Mouse (Mus musculus) frontal cortex, postnatal 36 days (tissue): ENCODE results near the gene Plk5.

ENCODE experiments used
- DNase-seq, 2 experiments: peaks; one replicate each; pipeline ENCODE4 v3.0.0; 2022; ENCODE audit warnings: low spot score in 2 of 2

The Plk5 gene

GRCm38 (mm10) chr10:80357336-80357735 lies 1.1 kb downstream of the Plk5 start:
- no peak for DNase-seq

DNA sequence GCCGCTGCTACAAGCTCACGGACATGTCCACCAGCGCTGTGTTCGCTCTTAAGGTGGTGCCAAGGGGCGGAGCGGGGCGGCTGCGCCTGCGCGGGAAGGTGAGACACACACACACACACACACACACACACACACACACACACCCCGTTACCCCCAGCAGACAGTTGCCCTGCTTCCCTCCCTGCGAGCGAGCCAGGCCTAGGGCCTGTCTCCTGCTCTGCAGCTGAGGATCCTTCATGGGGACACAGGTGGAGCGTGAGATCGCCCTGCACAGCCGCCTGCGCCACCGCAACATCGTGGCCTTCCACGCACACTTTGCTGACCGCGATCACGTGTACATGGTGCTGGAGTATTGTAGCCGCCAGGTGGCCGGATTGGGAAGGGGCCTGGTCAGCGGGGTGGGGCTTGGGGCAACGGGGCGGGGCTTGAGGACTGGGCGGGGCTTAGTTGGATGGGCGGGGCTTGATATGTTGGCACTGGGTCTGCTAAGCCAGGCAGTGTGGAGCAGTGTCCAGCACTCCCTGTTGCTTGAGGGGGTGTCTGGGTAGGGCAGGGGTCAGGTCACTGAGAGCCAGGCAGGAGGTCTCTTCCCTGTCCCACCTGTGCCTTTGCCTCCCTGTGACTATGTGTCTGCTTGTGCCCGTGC lies 1.9 kb downstream of the Plk5 start:
- DNase-seq, result no peak

GRCm38 (mm10) chr10:80363734-80364133 lies 7.5 kb downstream of the Plk5 start:
- DNase-seq, result no peak

DNA sequence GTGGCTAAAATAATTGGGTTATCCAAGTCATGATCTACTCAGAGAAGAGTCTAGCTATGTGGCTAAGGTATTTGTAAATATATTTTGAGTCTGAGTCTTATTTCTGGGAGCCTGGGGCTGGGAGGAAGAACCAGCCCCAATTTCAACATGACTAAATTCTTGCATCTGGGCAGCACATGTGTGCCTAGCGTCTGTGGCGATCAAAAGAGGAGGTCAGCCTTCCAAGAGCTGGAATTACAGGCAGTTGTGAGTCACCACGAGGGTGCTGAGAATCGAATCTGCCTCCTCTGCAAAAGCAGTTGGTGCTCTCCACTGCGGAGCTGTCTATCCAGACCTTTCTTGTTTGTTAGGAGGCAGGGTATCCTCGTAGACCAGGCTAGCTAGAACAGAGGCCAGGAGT lies 9.5 kb downstream of the Plk5 start:
- DNase-seq, result no peak

GRCm38 (mm10) chr10:80367954-80368353 lies 11.7 kb downstream of the Plk5 start:
- DNase-seq, result no peak

GRCm38 (mm10) chr10:80368392-80368791 lies 12.1 kb downstream of the Plk5 start:
- no peak for DNase-seq

- peak; percentile 25 to 70 for DNase-seq
Observed at GRCm38 (mm10) chr10:80369995-80370747, 13.9 kb downstream of the Plk5 start.

DNA sequence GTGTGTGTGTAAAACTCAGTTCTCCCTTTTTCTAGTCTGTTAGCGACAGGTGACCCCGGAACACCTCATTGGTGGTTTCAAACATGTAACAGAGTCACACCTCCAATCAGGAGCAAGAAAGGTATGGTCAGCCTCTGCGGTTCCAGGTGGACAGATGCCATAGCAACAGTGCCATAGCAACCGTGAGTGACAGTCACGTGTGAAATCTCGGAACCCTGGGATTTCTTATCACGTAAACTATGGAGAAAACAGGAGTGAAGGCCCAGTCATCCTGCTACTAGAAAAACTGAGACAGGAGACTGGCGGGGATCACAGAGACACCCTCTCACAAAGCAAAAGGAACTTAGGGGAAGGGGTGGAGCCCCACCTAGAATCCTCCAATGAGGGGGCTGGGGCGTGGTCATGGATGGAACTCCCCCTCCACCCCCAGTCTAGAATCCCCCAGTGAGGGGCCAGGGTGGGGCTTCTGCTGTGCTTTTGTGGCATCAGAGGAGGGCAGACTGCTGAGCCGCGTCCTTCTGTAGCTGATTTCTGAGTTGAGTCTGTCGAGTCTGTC lies 15.2 kb downstream of the Plk5 start:
- DNase-seq, result peak; percentile 40 to 63

DNA sequence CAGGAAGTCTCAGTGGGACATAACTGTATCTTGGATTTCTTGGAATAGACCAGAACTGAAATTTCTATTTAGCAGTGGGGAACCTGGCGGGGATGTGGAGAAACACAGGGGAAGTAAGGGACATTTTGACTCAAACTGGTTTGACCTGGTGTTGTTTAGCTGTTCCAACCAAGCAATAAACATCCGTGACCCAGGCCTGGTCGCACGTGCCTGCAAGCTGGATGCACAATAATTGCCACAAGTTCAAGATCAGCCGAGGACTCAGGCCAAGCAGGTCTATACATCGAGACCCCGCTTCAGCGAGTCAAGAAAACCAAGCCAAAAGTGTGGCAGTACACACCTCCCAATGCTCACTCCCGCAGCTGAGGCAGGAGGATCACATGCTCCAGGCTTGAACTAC lies 15.7 kb downstream of the Plk5 start:
- DNase-seq, result no peak

GRCm38 (mm10) chr10:80372706-80373105 lies 16.4 kb downstream of the Plk5 start:
- peak; percentile 57 to 59 for DNase-seq

DNA sequence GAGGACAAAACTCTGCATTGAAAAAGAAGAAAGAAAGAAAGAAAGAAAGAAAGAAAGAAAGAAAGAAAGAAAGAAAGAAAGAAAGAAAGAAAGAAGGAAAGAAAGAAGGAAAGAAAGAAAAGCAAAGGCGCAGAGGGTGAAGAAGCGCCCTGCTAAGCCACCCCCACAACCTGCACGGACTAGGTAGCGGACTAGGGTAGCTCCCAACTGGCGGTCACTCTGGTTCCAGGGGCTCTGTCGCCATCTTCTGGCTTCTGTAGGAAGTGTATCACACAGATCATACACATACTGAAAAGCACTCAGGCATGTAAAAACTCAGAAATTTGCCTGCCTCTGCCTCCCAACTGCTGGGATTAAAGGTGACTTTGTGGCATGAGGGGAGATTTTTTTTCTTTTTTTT lies 17.8 kb downstream of the Plk5 start:
- DNase-seq, result peak; percentile 69 to 83

DNA sequence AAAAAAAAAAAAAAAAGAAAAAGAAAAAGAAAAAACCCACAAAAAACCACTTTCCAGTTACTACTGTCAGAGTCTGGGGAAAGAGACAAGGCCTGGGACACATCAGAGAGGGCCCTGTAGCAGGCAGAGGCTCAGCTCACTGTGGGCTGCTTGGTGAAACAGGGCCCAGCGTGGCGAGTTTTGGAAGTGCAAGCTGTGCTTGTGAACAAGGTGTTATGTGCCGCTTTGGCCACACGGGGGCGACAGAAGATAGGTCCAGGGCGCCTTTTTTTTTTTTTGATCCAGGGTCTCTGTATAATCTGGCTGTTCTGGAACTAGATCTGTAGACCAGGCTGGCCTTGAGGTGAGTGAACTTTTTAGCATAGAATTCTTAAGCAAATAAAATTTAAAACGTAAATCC lies 19.9 kb downstream of the Plk5 start:
- DNase-seq, result peak; percentile 88 to 92

- DNase-seq, result no peak
Observed at GRCm38 (mm10) chr10:80377716-80378115, 21.5 kb downstream of the Plk5 start.

DNA sequence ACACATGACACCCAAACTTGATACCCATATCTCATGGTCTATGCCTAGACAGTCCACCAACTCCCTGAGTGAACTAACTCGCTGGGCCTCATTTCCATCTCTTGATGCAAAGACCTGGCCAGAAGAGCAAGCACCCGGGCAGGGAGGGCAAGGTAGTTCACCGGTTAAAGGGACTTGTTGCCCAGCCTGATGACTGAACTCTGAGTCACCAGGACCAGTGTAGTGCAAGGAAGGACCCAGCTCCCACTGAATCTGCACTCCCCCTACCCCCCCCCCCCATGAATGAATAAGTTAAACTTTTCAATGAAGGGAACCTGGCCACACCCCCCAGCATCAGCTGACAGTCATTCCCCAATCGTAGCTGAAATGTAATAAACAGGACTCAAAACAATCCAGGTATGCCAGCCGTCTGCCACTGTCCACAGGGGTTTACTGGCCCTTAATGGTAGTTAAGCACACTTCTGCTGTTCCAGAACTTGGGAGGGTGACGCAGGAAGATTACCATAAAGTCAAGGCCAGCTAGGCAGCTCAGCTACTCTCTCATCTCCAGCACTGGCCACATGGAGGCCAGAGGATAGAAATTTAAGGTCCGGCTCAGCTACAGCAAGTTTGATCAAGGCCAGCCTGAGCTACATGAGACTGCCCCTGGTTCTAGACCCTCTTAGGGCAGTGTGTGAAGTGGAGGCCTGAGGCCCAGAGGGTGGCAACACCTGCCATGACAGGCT lies 26.5 kb downstream of the Plk5 start:
- no peak for DNase-seq

DNA sequence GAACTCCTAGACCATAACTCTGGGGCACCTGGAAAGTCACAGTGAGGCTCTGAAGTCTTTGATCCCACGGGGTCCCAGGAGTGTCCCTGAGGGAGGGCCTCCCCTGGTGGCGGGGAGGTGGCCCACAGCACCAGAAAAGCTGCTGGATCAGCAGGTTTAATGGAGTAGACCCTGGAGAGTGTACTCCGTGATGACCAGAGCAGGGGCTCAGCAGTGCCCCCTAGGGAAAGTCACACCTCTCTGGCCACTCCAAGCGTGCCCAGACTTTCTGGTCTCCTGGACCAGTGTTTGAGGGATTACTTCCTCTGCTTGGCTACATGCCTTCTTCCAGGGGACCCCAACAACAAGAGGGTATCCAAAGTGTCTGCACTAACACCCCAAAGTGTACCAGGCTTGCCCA lies 27.2 kb downstream of the Plk5 start:
- DNase-seq, result no peak

- no peak for DNase-seq
Observed at GRCm38 (mm10) chr10:80384115-80384639, 27.9 kb downstream of the Plk5 start.

DNA sequence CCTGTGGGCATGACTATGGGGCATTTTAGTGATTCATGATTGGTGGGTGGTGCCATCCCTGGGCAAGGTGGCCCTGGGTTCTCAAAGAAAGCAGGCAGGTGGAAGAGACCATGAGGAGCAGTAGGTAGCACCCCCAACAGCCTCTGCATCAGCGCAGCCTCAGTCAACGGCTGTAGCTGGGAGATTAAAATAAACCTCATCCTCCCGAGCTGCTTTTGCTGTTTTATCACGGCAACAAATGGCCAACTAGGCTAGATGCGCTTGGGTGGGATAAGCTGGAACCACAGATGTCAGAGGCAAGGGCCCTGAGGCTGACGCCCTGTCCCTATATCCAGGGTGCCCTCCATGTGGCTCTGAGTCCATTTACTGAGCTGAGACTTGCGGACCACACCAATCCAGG lies 28.4 kb downstream of the Plk5 start:
- DNase-seq, result no peak

DNA sequence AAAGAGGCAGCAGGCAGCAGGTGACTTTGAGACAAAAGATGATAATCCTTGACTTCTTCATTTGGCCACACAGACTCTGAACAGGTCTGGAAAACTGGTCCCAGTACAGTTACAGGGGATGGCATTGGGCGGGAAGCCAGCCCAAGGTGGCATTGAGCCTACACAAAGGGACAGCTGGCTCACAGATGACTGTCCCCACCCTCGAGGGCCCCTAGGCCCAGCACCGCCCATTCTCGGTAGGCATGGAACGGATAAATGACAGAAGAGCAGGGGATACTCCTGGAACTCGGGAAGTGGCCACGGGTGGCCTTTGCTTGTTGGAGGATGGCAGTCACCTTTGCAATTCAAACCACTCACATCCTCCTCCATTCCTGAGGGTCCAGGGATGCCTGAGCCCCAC lies 29.1 kb downstream of the Plk5 start:
- no peak for DNase-seq

GRCm38 (mm10) chr10:80385811-80386734 lies 29.8 kb downstream of the Plk5 start:
- DNase-seq, result no peak

- no peak for DNase-seq
Observed at GRCm38 (mm10) chr10:80386735-80387471, 30.6 kb downstream of the Plk5 start.
